Mouse (Mus musculus) erythroblast, embryonic 14.5 days (primary cell): ENCODE data around the gene Serhl.

Experiments used
- GATA1 ChIP-seq: IDR thresholded peaks from 2 replicates; pipeline ENCODE4 v1.6.1; 2012; ENCODE audit warnings: low read length, inconsistent platforms, mixed read lengths
- TAL1 ChIP-seq: IDR thresholded peaks from 3 replicates; pipeline ENCODE4 v1.6.1; 2012; ENCODE audit warnings: low read length, inconsistent platforms, mixed read lengths

DNA sequence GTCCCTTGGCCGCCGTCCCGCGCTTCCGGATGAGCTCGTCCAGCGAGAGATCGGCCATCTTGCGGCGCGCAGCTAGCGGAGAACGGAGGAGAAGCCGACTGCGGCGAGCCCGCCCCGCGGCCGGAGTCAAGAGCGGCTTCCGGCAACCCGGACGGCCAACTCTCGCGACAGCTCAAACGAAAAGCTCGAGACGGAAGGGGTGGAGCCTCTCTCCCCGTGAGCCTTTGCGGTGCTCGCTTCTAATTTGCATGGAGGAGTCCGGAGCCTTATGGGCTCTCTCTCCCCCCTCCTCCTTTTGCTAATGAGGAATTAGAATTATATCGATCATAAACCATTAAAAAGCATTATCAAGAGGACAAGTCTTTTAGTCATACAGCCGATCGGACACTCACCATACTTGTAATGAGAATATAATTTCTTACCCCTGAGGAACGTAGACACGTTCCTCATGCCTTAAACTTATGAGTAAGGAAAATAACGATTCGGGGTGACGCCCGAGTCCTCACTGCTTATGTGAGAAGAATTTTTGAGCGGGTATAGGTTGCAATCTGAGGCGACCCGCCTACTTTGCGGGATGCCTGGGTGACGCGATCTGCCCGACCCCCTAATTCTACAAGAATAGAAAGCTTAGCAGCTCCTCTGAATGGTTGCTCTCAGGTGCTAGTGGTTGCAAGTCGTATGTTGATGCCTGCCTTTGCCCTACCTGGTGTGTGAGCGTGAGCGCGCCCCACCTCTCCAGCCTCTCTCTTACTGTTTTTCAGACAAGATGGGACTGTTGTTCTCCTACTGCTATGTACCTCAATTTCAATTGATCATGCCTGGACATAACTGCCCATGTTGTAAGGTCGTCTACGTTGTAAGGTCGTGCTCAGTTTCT lies 60.1 kb downstream of the Serhl start, which contains the start of gene Poldip3:
- TF ChIP-seq TAL1 (no peak), GATA1 (no peak)
